Mouse (Mus musculus): Measurements from ENCODE around the gene Rnpc3. TPM values are rescaled to one million over a fixed set of nuclear protein-coding genes. Genes with fewer than 3 reads are reported as not detected.
"Not testable (repeated sequence)": the region's sequence is repeated elsewhere in the genome, so short reads cannot be mapped to it uniquely, and the experiment has no call there.

Rnpc3 gene
- polyA plus RNA-seq (2016; fragmentation: Nextera tagmentation; extraction: Ambion mirVana): 42.1 and 44.7 TPM in 2 replicates

DNA sequence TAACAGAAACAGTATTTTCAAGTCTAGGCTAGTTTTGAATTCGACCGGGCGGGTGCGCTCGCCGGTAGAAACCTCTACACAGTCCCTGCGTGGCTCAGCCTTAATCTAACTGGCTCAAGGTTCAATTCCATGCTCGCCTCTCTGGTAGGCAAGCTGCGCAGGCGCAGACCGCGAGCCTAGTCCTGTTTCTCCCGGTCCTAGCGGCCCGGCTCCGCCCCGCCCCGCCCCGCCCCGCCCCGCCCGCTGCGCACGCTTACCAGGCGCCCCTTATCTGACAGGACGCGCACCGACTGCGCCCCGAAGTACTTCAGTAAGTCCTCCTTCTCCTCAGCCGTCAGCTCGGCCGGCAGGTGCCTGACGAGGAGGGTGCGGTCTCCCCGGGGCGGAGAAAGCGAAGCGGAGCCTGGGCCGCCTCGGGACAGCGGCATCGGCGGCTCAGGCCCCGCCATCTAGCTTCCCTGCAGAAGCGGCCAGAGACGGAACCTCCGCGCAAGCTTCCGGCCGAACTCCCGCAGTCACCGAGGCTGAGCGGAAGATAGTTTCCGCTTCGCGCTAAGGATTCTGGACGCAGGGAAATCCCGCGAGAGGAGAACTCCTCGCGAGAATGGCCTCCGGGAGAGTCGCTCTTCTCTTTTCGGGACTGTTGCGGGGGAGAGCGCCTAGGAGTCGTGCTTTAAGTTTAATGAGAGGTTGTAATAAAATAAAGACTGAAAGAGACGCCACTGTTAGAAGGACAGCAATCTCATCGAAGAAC is at the start of gene Rnpc3:
Rnpc3 (minus strand) TSS at position 544 of the 754 bp plus-strand sequence.
- H3K9ac ChIP-seq: peak within 1 kb of the TSS; percentile 77
- peaks cover 2% of the 10 kb centered on the region; the same call in 1 of the 2 replicates for H3K36me3 ChIP-seq
- H3K27me3 ChIP-seq: no peaks in the 10 kb centered on the region
- no peaks in the 10 kb centered on the region for H3K4me1 ChIP-seq
- under 1% methylated on average over 68 of the region's 70 CpGs for WGBS
- H3K9me3 ChIP-seq: no peaks in the 10 kb centered on the region
- peak within 1 kb of the TSS; percentile 74 for H3K4me3 ChIP-seq
- peak within 1 kb of the TSS; percentile 99 for H3K27ac ChIP-seq
- peak within 1 kb of the TSS; percentile 60 for H3K4me2 ChIP-seq (replicated peaks)
- ATAC-seq (ENCODE audit: insufficient number of reproducible peaks, insufficient read depth, low FRiP score, low TSS enrichment): peak; percentile 98

DNA sequence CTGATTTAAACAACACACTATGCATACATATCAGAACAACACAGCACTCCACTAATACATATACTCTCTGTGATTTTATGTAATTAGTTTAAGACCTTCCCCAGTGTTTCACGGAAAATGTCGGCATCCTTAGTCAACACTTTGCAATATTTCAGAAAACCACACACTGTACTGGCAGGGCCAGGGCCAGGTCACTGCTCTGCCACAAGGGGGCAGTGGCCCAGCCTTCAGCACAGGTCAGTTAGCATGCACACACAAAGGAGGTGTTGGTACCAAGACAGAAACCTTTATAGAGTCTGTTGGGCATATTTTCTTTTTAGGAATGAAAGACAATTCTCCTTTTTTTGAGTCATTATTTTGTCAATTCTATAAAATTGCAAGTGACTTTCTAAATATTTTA is 27.0 kb upstream of the Rnpc3 start:
- H3K36me3 ChIP-seq: no peaks in the 10 kb centered on the region
- H3K4me3 ChIP-seq: no peak overlapping the region
- H3K27ac ChIP-seq: no peak overlapping the region
- H3K9me3 ChIP-seq: no peaks in the 10 kb centered on the region
- ATAC-seq (ENCODE audit: insufficient number of reproducible peaks, insufficient read depth, low FRiP score, low TSS enrichment): no peak
- H3K4me1 ChIP-seq: no peaks in the 10 kb centered on the region
- H3K9ac ChIP-seq: no peak overlapping the region
- no peak overlapping the region for H3K4me2 ChIP-seq (replicated peaks)
- no peaks in the 10 kb centered on the region for H3K27me3 ChIP-seq
- 64% methylated on average over 2 of the region's 2 CpGs for WGBS

DNA sequence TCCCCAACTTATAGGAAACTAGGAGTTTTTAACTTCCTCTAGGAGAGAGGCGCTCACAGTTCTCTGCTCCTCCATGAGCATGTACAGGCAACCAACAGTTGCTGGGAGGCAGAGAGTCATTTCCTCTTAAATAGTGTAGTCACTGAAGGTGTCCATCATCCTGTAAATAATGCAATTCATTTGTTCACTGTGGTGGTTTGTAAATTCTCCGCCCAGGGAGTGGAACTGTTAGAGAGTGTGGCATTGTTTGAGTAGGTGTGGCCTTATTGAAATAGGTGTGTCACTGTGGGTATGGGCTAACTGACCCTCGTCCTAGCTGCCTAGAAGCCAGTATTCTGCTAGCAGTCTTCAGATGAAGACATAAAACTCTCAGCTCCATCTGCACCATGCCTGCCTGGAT is 24.4 kb upstream of the Rnpc3 start:
- Histone ChIP-seq H3K4me1 (no peaks in the 10 kb centered on the region), H3K4me3 (no peak overlapping the region), H3K36me3 (no peaks in the 10 kb centered on the region), H3K9ac (no peak overlapping the region), H3K9me3 (no peaks in the 10 kb centered on the region), H3K27ac (no peak overlapping the region), H3K27me3 (no peaks in the 10 kb centered on the region), H3K4me2 (replicated peaks) (no peak overlapping the region)
- WGBS: 78% methylated on average over 3 of the region's 3 CpGs
- ATAC-seq (ENCODE audit: insufficient number of reproducible peaks, insufficient read depth, low FRiP score, low TSS enrichment): no peak

DNA sequence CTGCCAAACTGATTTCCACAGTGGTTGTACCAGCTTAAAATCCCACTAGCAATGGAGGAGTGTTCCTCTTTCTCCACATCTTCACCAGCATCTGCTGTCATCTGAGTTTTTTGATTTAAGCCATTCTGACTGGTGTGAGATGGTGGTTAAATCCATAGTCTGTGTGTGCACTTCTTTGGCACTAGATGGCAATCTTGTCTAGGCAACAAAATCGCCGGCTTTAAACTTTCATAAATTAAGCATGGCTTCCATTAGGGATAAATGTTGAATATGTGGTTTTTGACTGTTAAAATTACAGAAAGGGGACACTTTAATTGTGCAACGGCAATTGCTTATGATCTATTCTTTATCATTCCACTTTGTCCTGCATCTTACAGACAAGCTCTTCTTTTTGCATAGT is 21.4 kb upstream of the Rnpc3 start:
- 27% methylated on average over 3 of the region's 3 CpGs for WGBS
- not testable (repeated sequence) for H3K36me3 ChIP-seq

DNA sequence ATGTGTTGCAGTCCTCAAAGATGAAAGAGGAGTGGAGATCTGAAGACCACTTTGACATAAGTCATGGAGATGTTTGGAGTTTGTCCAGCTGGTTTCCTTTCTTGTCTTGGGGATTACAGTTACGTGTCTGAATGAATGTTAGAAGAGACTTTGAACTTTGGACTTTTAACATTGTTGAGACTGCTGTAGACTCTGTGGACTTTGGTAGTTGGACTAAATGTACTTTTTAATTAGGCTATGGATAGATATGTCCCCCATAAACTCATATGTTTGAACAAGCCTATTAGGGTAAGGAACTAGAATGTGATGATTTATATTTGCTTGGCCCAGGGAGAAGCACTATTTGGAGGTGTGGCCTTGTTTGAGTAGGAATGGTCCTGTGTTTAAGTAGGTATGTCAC is 9.6 kb upstream of the Rnpc3 start:
- Histone ChIP-seq H3K4me2 (replicated peaks) (no peak overlapping the region), H3K36me3 (no peaks in the 10 kb centered on the region), H3K27me3 (no peaks in the 10 kb centered on the region), H3K4me1 (no peaks in the 10 kb centered on the region), H3K9ac (no peak overlapping the region), H3K27ac (no peak overlapping the region), H3K9me3 (no peaks in the 10 kb centered on the region), H3K4me3 (no peak overlapping the region)
- WGBS: 82% methylated on average over 1 of the region's 1 CpGs
- no peak for ATAC-seq (ENCODE audit: insufficient number of reproducible peaks, insufficient read depth, low FRiP score, low TSS enrichment)

More for the DNA sequence above, 21.4 kb upstream of the Rnpc3 start:
- H3K27ac ChIP-seq; H3K27me3 ChIP-seq; H3K9me3 ChIP-seq; H3K4me2 ChIP-seq (replicated peaks); H3K4me1 ChIP-seq; H3K4me3 ChIP-seq; ATAC-seq (ENCODE audit: insufficient number of reproducible peaks, insufficient read depth, low FRiP score, low TSS enrichment); H3K9ac ChIP-seq: not testable (repeated sequence)

DNA sequence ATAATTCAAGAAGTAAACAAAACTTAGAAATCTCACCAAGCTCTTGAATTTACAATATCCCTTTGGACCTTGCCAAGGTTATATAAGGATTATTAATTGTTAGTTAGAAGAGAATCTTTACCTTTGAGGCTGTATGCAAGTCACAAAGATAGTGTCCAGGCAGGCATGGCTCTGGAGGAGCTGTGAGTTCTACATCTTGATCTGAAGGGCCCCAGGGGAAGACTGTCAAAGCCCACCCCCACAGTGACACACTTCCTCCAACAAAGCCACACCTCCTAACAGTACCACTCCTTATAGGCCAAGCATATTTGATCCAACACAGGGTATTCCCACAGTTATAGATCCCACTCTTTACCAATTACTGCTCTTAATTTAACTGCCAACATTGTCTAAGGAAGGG is 4.3 kb upstream of the Rnpc3 start:
- Histone ChIP-seq H3K9ac (no peak overlapping the region), H3K4me2 (replicated peaks) (no peak overlapping the region), H3K9me3 (no peaks in the 10 kb centered on the region), H3K27ac (no peak overlapping the region), H3K36me3 (no peaks in the 10 kb centered on the region), H3K27me3 (no peaks in the 10 kb centered on the region), H3K4me3 (no peak overlapping the region), H3K4me1 (no peaks in the 10 kb centered on the region)
- no peak for ATAC-seq (ENCODE audit: insufficient number of reproducible peaks, insufficient read depth, low FRiP score, low TSS enrichment)

DNA sequence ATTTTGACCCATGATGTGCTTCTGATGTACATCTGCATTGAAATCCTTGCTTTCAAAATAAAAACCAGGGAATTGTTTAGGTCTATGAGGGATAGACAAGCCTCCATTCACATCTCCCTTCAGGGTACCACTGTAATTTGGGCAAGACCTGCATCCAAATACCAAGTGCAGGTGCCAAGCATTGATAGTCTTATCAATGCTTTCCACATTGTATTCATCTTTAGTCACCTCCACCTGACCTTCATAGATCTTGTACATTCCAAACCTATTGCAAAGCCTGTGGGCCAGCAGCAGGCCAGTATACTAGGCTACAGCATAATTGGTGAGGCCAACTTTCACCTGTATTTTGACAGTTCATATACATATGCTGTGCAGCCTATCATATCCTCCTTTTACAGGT is 1.7 kb upstream of the Rnpc3 start:
- ATAC-seq (ENCODE audit: insufficient number of reproducible peaks, insufficient read depth, low FRiP score, low TSS enrichment): no peak
- no peaks in the 10 kb centered on the region for H3K9me3 ChIP-seq
- H3K4me1 ChIP-seq: no peaks in the 10 kb centered on the region
- H3K36me3 ChIP-seq: peaks cover 2% of the 10 kb centered on the region; the same call in 1 of the 2 replicates
- no peak overlapping the region for H3K4me3 ChIP-seq
- H3K27me3 ChIP-seq: no peaks in the 10 kb centered on the region
- H3K4me2 ChIP-seq (replicated peaks): no peak overlapping the region
- no peak overlapping the region for H3K9ac ChIP-seq
- H3K27ac ChIP-seq: no peak overlapping the region

DNA sequence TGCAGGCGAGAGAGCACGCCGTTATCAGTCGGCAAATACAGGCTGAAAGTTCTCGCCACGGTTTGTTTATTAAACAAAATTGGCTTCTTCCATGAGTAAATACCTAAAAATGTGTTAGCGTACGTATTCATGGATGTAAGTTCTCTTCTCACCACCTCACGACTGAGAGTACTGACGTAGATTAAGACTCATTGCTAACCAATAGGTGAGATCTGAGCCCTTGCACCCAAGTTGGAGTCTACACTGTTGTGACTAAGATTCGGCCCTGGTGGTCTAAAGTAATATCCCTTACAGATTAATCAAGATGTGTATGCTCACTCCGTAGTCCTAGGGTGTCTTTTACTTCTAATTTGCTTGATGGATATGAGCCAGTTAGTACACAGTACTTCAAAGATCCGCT is 615 bp upstream of the Rnpc3 start:
- ATAC-seq (ENCODE audit: insufficient number of reproducible peaks, insufficient read depth, low FRiP score, low TSS enrichment): no peak
- H3K4me3 ChIP-seq: peak overlapping the region; percentile 74
- 17% methylated on average over 13 of the region's 13 CpGs for WGBS

DNA sequence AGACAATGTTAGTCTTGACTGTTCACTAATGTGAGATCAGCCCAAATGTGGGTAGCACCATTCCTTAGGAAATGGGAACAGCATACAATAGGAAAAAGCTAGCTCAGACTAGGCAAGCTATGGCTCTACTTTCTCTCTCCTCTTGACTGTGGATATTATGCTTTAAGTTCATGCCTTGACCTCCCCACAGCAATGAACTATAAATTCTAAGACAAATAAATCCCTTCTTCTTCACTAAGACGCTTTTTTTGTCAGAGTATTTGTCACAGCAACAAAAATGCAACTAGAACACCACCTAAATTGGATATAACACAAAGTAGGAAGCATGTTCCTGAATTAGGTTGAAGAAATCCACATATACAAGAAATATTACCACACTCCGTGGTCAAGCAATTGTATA is 23.4 kb downstream of the Rnpc3 start, which contains the start of gene Amy1:
Amy1 (minus strand) TSS at position 101 of the 400 bp plus-strand sequence.
- ATAC-seq (ENCODE audit: insufficient number of reproducible peaks, insufficient read depth, low FRiP score, low TSS enrichment): no peak
- WGBS: 90% methylated on average over 2 of the region's 2 CpGs
- no peak within 1 kb of the TSS for H3K9ac ChIP-seq

More for the DNA sequence above, 615 bp upstream of the Rnpc3 start:
- no peaks in the 10 kb centered on the region for H3K9me3 ChIP-seq
- peak overlapping the region; percentile 77 for H3K9ac ChIP-seq
- peak overlapping the region; percentile 60 for H3K4me2 ChIP-seq (replicated peaks)
- no peaks in the 10 kb centered on the region for H3K4me1 ChIP-seq
- H3K27me3 ChIP-seq: no peaks in the 10 kb centered on the region
- peaks cover 2% of the 10 kb centered on the region; the same call in 1 of the 2 replicates for H3K36me3 ChIP-seq
- peak overlapping the region; percentile 99 for H3K27ac ChIP-seq

DNA sequence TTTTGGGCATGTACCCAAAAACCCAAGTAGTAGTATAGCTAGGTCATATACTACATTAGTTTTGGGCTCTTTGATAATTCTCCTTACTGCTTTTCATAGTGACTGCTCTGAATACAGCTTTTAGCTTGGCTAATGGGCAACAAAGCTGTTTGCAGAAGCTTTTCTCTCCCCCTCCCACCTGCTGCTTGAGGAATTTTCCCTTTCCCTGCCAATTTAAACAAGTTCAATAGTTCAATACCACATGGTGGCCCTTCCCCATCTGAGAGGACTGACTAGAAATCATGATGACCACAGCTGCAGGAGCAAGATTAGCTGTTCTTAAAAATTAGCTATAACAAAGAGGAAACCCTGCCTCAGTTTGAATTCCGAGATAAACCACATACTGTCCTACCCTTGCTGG is 39.1 kb downstream of the Rnpc3 start:
- Histone ChIP-seq H3K27ac (no peak overlapping the region), H3K36me3 (no peaks in the 10 kb centered on the region), H3K4me3 (no peak overlapping the region), H3K4me2 (replicated peaks) (no peak overlapping the region), H3K9ac (no peak overlapping the region), H3K4me1 (no peaks in the 10 kb centered on the region), H3K9me3 (no peaks in the 10 kb centered on the region), H3K27me3 (no peaks in the 10 kb centered on the region)
- ATAC-seq (ENCODE audit: insufficient number of reproducible peaks, insufficient read depth, low FRiP score, low TSS enrichment): no peak
- 69% methylated on average over 1 of the region's 1 CpGs for WGBS

More for the DNA sequence above, 23.4 kb downstream of the Rnpc3 start, which contains the start of gene Amy1:
- Histone ChIP-seq H3K4me2 (replicated peaks) (no peak within 1 kb of the TSS), H3K9me3 (no peaks in the 10 kb centered on the region), H3K27ac (no peak within 1 kb of the TSS), H3K4me1 (no peaks in the 10 kb centered on the region), H3K36me3 (peaks cover 8% of the 10 kb centered on the region), H3K4me3 (no peak within 1 kb of the TSS), H3K27me3 (no peaks in the 10 kb centered on the region)

DNA sequence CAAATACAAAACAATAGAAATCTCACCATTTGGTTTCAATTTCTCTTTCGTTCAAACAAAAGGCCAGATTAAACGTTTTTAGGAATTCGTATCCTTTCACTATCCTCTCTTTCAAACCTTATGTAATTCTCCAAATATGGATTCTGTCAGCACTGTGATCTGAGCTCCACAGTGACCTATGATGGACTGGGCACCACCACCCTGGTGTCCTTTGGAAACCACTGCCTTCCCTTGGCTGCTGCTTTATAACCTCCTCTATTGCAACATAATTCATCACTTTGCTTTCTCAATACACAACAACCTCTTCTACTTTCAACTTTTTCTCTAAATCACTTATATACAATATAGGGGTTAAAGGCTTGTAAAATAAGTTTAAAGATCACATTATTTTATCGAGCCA is 55.4 kb downstream of the Rnpc3 start:
- Histone ChIP-seq H3K4me2 (replicated peaks) (no peak overlapping the region), H3K9me3 (no peaks in the 10 kb centered on the region), H3K27me3 (no peaks in the 10 kb centered on the region), H3K27ac (no peak overlapping the region), H3K36me3 (no peaks in the 10 kb centered on the region), H3K4me1 (no peaks in the 10 kb centered on the region), H3K9ac (no peak overlapping the region), H3K4me3 (no peak overlapping the region)
- no peak for ATAC-seq (ENCODE audit: insufficient number of reproducible peaks, insufficient read depth, low FRiP score, low TSS enrichment)
- WGBS: 78% methylated on average over 4 of the region's 4 CpGs

DNA sequence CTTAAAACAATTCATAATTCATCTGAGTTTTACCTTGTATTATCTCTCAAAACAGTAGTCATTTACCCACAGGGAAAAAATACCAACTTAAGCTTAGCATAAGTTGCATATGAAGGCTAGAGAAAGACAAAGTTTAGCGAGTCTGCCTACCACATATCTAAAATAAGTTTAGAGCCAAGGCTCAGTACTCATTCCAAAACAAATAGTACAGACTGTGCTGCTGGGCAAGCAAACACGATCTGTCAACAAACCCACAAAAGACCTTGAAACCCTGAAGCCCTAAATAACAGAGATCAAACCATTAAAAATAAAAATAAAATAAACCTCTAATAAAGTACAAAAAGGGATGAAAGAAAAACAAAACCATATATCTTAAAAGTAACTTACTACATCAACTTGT is 55.8 kb downstream of the Rnpc3 start:
- H3K27me3 ChIP-seq: no peaks in the 10 kb centered on the region
- no peak overlapping the region for H3K9ac ChIP-seq
- WGBS: 81% methylated on average over 2 of the region's 2 CpGs
- H3K27ac ChIP-seq: no peak overlapping the region
- no peaks in the 10 kb centered on the region for H3K4me1 ChIP-seq
- H3K4me2 ChIP-seq (replicated peaks): no peak overlapping the region
- H3K9me3 ChIP-seq: no peaks in the 10 kb centered on the region
- no peak overlapping the region for H3K4me3 ChIP-seq
- no peaks in the 10 kb centered on the region for H3K36me3 ChIP-seq
- ATAC-seq (ENCODE audit: insufficient number of reproducible peaks, insufficient read depth, low FRiP score, low TSS enrichment): no peak
